Mouse (Mus musculus) left cerebral cortex, adult 2 months (tissue): Measurements from ENCODE around the gene Tepp. TPM values are rescaled to one million over a fixed set of nuclear protein-coding genes. Genes with fewer than 3 reads are reported as not detected.
A peak's percentile ranks its signal among the peaks of the same experiment; 100 is the strongest.

Experiments used
- DNase-seq, 2 experiments: peaks; one replicate each; pipeline ENCODE4 v3.0.0; 2021 to 2022; ENCODE audit warnings: low spot score in 2 of 2, mixed read lengths in 1 of 2; ENCODE audit errors: extremely low spot score in 1 of 2
- H3K27ac ChIP-seq: fragments of 200-600 bp; 2 replicates; pipeline ENCODE4 v1.8.1; 2022
- H3K4me3 ChIP-seq: fragments of 200-600 bp; 2 replicates; pipeline ENCODE4 v1.8.1; 2022
- CTCF ChIP-seq: fragments of 200-600 bp; IDR thresholded peaks from 2 replicates; pipeline ENCODE4 v1.8.1; 2022; ENCODE audit warnings: antibody characterized with exemption, mild to moderate bottlenecking, moderate library complexity
- intact Hi-C: fragments of 180-260 bp; cut with DNase I; formaldehyde crosslinking; loops from one replicate; pipeline ENCODE4 v1.15.1; 2025
- total RNA-seq, 2 experiments: library from RNA; stranded (reverse); gene quantifications; 2 replicates each; pipeline ENCODE4 v1.2.3; 2021

Gene Tepp
- total RNA-seq, 2 experiments from 2014 or later = not detected

DNA sequence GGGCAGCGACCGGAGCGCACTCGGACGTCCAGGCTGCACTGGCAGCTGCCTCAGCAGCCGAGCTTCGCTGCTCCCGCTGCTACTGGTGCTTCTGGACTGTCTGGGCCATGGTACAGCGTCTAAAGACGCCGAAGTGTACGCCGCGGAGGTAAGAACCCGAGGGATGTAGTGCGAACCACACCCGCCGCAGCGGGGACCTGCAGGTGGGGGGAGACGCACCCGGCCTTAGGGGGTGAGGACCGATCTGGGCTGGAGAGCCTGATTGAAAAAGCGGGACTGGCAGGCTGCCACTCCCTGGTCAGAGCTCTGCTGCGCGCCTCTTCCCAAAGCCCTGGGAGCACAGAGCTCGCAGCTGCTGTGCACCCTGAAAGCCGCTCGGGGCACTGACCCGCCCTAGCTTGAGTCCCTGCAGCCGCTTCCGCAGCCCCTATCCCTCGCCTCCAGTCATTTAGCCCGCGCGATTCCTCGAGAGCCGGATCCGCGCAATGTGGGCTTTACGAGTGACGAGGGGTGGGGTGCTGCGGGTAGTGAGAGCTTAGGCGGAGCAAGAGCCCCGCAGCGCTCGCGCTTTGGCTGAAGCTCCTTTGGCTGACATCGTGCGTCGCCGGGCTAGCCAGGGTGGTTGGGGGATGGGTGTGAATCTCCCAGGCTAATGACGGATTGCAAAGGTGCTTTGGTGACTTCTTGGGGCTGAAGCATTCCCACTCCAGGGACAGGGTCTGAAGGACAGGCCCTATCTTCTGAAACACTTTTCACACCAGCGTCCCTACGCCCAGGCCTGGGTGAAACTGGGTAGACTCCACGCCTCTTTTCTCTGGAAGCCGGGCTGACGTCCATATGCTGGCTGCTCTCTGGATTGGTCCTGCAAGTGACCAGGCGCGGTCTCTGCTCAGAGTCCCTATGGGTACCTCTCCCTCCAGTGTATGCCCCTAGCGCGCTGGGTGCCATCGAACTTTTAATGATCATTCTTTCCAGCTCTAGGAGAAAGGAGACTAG lies 42.8 kb downstream of the Tepp start:
- intact Hi-C loops = loop anchor here (2.0 kb wide), 1 partner anchor 82 kb away; the partner anchor contains the start of gene Cfap20
- no peak for DNase-seq

DNA sequence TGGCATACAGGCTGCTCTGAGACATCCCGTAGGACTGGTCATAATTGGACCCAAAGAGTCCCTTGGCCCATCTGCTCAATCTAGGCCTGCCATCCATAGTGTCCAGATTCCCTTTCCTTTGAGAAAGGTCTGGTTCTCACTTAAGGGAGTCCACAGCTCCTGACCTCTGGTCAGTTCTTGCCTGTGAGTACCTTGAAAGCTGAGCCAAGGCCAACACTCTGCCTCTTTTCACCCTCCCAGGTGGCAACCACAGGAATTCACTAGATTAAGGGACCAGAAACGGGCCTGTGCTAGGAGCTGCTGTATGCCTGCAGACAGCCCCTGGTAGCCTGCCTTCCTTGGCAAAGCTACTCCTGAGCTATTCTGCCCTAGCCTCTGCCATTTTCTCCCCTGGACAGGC lies 44.2 kb downstream of the Tepp start:
- DNase-seq = no peak
- no peak for TF ChIP-seq CTCF
- intact Hi-C loops = no loop called here
- no peak overlapping the region for H3K4me3 ChIP-seq
- H3K27ac ChIP-seq = no peak overlapping the region

More for the DNA sequence above, 42.8 kb downstream of the Tepp start:
- H3K27ac ChIP-seq = peak overlapping the region; percentile 81
- no peak; the same call in 1 of the 2 replicates for TF ChIP-seq CTCF
- peak overlapping the region; percentile 81 for H3K4me3 ChIP-seq

DNA sequence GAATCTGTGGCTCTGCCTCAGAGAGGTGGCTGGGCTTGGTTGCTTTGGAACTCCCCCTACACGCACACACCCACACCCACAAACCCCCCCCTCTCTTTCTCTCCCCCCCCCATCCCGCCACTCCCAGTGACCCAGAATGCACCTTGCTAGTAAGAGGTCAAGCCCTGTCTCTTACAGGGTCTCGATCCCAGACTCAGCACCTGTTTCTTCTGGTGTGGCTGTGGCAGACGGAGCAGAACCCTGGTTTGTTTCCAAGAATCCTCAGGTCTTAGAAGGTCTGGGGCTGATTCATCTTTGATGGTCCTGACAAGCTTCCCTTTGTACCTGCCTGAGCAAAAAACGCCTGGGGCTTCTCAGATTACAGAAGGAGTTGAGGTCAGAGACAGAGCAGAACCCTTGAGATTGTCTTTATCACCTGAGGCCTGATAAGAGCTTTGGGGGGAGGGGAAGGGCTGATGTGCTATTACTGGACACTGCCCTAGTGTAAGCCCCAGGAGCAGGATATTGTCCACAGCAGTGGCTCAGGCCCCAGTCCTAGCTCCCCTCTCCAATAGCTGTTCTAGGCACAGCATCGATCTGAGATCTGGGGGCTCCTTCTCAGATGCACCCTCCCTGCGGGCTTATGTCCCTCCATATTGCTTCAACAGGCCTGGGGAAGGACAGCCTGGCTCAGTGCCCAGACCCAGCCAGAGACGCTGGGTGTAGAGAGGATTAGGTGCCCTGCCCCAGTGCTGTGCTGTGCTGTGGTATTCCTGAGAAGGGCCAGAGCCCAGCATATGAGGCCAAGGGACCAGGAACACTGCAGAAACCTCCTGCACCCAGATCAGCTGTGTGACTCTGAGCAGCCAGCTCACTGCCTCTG lies 48.4 kb downstream of the Tepp start:
- Histone ChIP-seq H3K4me3 (no peak overlapping the region), H3K27ac (no peak overlapping the region)
- no peak for DNase-seq
- intact Hi-C loops = no loop called here
- no peak for TF ChIP-seq CTCF

DNA sequence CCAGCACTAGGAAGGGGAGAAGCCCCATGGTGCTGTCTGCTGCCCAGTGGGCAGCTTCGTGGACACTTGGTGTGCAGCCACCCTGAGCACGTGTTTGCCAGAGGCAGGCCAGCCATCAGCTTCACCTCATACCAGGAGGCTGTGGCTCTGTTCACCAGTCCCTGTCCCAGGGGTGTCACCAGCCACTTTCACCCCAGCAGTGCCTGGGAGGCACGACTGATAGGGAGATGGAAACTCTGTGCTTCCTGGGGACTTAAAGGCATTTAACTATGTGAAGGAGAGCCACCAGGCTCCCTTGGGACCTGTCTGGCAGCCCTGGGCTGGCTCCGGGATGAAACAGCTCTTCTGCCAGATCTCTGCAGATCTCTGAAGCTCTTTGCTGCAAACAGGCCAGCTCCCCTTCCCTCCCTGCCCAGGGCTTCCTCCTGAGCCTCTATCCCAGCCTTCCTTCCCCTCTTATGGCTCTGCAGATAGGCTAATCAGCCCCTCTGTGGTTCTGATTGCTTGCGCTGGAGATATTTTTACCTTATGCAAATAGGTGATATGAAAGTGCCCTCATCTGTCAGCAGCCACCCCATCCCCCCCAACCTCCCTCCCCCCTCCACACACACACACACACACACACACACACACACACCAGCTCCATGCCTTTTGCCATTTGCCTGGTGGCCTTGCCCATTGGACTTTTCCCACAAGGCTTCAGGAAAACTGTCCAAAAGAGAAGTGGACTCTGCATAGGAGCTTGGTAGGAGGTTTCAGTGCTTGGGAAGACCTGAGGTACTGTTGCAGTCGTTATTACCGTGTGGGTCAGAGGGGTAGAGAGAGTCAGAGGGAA lies 50.0 kb downstream of the Tepp start:
- Histone ChIP-seq H3K4me3 (no peak overlapping the region), H3K27ac (no peak overlapping the region)
- no peak for DNase-seq
- no peak for TF ChIP-seq CTCF
- intact Hi-C loops = no loop called here

DNA sequence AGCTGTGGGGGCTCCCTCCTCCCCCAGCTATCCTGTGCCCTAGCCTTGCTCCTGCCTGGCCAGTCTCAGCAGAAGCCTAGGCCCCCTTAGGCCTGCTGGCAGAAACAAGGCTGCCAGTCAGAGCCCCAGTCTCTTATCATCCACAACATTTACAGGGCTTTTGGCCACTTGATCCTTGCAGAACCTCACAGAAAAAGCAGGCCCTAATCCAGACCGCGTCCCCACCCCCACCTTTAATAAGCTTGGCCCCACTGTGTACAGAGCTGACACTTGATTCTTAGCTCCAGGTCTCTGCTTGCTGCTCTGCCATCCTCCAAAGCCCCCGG lies 50.6 kb downstream of the Tepp start:
- Histone ChIP-seq H3K4me3 (no peak overlapping the region), H3K27ac (no peak overlapping the region)
- intact Hi-C loops = no loop called here
- DNase-seq = no peak
- no peak for TF ChIP-seq CTCF

DNA sequence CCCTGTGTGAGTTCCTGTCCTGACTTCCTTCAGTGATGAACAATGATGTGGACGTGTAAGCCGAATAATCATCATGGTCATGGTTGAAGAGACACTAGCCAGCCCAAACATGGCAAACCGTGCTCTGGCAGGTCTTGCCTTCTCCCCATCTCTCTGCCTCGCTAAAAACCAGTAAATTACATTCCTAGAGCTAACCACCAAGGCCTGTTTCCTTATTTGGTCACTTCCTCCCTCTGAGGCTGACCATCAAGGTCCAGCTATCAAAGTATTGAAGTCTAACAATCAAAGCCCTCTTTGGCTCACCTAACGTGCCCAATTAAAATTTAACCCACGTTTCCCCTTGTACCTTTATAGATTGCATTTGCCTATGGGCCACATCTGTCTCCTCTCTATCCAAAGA lies 51.9 kb downstream of the Tepp start:
- TF ChIP-seq CTCF = no peak
- Histone ChIP-seq H3K27ac (no peak overlapping the region), H3K4me3 (no peak overlapping the region)
- intact Hi-C loops = no loop called here
- DNase-seq = no peak

DNA sequence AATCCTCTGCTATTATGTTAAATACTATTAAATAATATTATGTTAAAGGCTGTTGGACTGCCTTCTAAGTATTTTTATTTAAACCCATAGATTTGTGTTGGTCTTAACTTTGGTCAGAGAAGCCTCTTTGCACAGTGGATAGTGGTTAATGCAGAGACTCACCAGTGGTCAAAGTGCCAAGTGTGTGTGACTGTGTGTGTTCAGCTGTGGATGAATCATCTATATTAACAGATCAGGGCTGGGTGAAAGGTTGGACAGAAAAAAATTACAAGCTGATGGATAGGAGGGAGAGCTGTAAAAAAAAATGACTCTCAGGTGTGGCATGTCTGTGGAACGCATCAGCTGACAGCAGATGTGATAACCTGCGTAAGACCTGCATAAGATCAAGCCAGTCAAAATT lies 53.5 kb downstream of the Tepp start:
- Histone ChIP-seq H3K27ac (no peak overlapping the region), H3K4me3 (no peak overlapping the region)
- TF ChIP-seq CTCF = no peak
- intact Hi-C loops = no loop called here
- DNase-seq = no peak

DNA sequence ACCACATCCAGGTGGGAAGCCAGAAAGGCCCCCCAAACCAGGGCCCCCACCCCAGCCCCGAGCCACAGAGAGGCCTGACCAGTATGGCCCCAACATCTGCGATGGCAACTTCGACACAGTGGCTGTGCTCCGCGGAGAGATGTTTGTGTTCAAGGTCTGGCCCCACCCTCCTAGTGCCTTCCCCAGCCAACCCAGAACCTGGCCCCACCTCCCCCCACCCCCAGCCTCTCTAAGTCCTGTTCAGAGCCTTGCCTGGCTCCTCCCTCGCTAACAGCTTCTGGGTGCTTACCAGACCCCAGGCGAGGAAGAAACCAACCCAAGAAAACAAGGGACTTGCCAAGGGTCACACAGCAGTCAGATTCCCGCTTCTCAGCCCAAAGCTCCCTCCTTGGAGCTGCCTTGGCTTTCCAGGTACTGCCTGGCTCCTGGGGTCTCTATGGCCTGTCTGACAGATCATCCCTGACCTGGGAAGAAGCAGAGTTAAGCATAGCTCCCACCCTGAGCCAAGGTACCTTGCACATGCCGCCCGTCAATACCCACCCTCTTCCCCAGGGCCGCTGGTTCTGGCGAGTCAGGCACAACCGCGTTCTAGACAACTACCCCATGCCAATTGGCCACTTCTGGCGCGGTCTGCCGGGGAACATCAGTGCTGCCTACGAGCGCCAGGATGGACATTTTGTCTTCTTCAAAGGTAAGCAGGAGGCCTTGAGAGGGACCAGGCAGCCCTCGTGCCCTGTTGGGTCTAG lies 59.4 kb downstream of the Tepp start:
- Histone ChIP-seq H3K4me3 (no peak overlapping the region), H3K27ac (no peak overlapping the region)
- no peak for DNase-seq
- TF ChIP-seq CTCF = no peak
- intact Hi-C loops = no loop called here

DNA sequence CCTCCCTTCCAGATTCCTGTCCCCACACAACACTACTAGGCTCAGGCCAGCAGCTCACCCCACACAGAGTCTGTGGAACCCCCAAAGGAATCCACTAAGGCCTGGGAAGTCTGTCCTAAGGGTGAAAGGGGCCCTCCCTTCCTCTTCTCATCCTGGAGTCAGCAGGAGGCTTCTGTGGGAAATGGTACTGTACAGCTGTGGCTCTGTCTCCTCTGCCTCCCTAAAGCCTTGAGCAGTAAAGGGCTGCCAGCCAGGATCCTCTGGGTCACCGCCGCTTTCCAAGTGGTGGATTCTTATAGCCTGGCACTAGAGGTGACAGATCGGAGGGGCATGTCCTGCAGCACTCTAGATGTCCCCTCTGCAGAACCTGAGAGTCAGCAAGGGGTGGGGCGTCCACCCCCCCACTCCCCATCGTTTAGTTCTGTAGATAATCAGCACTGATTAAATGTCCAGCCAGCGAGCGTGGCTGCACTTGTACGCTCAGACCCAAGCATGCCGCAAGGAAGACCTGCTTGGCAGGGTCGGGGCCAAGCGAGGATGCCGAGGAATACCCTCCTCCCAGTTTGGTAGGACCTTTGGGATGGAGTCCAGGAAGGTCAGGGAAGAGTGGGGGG lies 63.1 kb downstream of the Tepp start:
- H3K27ac ChIP-seq = no peak overlapping the region

DNA sequence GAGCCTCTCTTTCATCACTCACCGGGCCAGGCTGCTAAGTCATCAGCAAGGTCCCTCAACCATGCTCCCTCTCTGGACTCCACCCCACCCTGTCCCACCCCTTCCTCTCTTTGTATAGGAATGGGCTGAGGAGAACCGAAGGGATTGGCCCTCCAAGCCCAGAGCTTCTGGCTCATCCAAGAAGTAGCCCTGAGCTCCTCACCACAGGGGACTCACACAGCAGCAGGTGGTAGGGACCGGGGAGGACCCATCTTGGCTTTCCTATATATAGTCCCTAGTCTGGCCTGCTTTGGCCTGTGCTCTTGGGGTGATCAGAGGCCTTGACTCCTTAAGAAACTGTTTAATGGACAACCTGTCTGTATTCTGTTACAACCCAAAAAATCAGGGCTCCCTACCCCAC lies 64.1 kb downstream of the Tepp start:
- DNase-seq = no peak
- H3K4me3 ChIP-seq = no peak overlapping the region
- H3K27ac ChIP-seq = no peak overlapping the region
- TF ChIP-seq CTCF = no peak
- intact Hi-C loops = no loop called here

More for the DNA sequence above, 63.1 kb downstream of the Tepp start:
- no peak overlapping the region for H3K4me3 ChIP-seq
- no peak for TF ChIP-seq CTCF
- DNase-seq = no peak
- intact Hi-C loops = no loop called here
